Mouse (Mus musculus) ES-Bruce4 (cell line): ENCODE measurements around the gene Fndc3b.

Source experiments
- CTCF ChIP-seq: IDR thresholded peaks from one replicate; pipeline ENCODE4 v1.8.1; 2011; ENCODE audit warnings: low read depth, low read length
- POLR2A ChIP-seq: IDR thresholded peaks from one replicate; pipeline ENCODE4 v1.8.1; 2011; ENCODE audit warnings: low read length; ENCODE audit not compliant: insufficient read depth

DNA sequence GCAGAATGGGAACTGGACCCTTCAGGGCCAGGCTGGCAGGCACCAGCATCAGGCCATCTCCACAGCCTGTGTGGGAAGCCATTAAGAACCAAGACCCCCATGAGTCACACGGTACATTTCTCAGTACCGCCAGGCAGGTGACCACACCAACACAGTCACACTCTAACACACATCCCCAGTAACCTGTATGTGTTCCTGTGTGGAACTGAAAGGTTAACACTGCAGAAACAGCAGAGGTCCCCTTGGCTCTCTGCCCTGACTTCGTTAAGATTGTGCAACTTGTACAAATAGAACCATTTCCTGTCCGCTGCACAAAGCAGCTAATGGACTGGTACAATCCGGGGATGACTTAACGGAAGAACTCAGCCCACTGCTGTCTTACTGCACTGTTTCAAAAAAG lies 21.1 kb downstream of the Fndc3b start:
- TF ChIP-seq CTCF, result no peak
- no peak for TF ChIP-seq POLR2A
